Mouse (Mus musculus) cerebellum, adult 9-10 months (tissue): ENCODE measurements around the gene Hebp2.

Experiments used
- DNase-seq: peaks from one replicate; pipeline ENCODE4 v3.0.0; 2022

Hebp2 gene

GRCm38 (mm10) chr10:18508586-18508985 is 37.3 kb downstream of the Hebp2 start:
- no peak for DNase-seq

GRCm38 (mm10) chr10:18507869-18508473 is 37.9 kb downstream of the Hebp2 start:
- DNase-seq = no peak

- no peak for DNase-seq
Observed at GRCm38 (mm10) chr10:18506501-18506946, 39.4 kb downstream of the Hebp2 start.

- no peak for DNase-seq
Observed at GRCm38 (mm10) chr10:18505690-18506089, 40.2 kb downstream of the Hebp2 start.

- no peak for DNase-seq
Observed at GRCm38 (mm10) chr10:18501997-18502396, 43.9 kb downstream of the Hebp2 start.

- no peak for DNase-seq
Observed at GRCm38 (mm10) chr10:18497066-18497465, 48.8 kb downstream of the Hebp2 start.

- no peak for DNase-seq
Observed at GRCm38 (mm10) chr10:18494249-18494648, 51.6 kb downstream of the Hebp2 start.

GRCm38 (mm10) chr10:18493010-18493894 is 52.6 kb downstream of the Hebp2 start:
- no peak for DNase-seq

- DNase-seq = no peak
Observed at GRCm38 (mm10) chr10:18491952-18492351, 53.9 kb downstream of the Hebp2 start.

GRCm38 (mm10) chr10:18489936-18490335 is 55.9 kb downstream of the Hebp2 start:
- DNase-seq = no peak
